Comparison of ENCODE assay signal across 8 mouse cellular contexts in the genomic region with DNA sequence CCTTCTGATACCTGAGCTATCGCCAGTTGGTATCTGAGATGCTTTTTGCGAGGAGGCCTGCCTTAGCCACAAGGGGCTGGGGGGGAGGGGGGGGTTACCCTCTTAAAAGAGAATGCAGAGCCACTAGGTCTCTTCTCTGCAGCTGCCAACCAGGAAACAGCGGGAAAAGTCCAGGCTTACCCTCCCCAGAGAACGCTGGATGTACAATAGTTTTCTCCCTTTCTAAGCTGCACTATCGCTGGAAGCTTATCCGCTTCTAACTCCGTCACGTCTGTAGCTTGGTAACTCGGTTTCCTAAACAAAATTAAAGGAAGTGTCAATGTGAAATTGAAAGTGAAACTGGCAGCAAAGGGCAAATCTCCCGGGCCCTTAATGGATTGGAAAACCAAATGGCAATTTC.
DNase-seq lines count a peak whose midpoint lies in the region; ATAC-seq and TF ChIP-seq lines count a peak whose summit lies in the region.

No protein-coding gene starts in this region.

- H3K4me3 ChIP-seq in forebrain, embryonic 10.5 days: no peak overlapping the region
- no peak overlapping the region for H3K4me3 ChIP-seq in forebrain, embryonic 14.5 days (ENCODE audit: low read depth, low read length)
- H3K4me3 ChIP-seq in embryonic facial prominence, embryonic 15.5 days (replicated peaks): peak overlapping the region; percentile 18; the same call in 1 of the 2 replicates
- peak overlapping the region; percentile 26 for H3K4me3 ChIP-seq in intestine, postnatal 0 days (ENCODE audit: low read depth, low read length)
- peak overlapping the region; percentile 42 for H3K4me3 ChIP-seq in macrophage (ENCODE audit: inconsistent target)

- H3K4me2 ChIP-seq in forebrain, embryonic 14.5 days (ENCODE audit: low read length): no peak overlapping the region
- peak overlapping the region; percentile 34 for H3K4me2 ChIP-seq in embryonic facial prominence, embryonic 15.5 days (replicated peaks)
- peak overlapping the region; percentile 52 for H3K4me2 ChIP-seq in intestine, postnatal 0 days (replicated peaks; ENCODE audit: low read depth)

- DNase-seq in forebrain, embryonic 10.5 days (ENCODE audit: extremely low spot score, low spot score): no peak
- no peak for DNase-seq in forebrain, embryonic 14.5 days (ENCODE audit: low spot score)
- DNase-seq in left cerebral cortex, postnatal 25 days (ENCODE audit: low spot score in 2 of 2): no peak
- no peak for DNase-seq in urinary bladder, adult 18-20 months (ENCODE audit: low spot score in 2 of 2)
- DNase-seq in adrenal gland, postnatal 10 days: no peak

- no peak for ATAC-seq in forebrain, embryonic 14.5 days
- peak; percentile 24; the same call in 1 of the 2 replicates for ATAC-seq in embryonic facial prominence, embryonic 15.5 days (ENCODE audit: insufficient number of reproducible peaks, low FRiP score, low TSS enrichment, low read depth)
- ATAC-seq in intestine, postnatal 0 days: no peak

- H3K79me2 ChIP-seq in macrophage (ENCODE audit: inconsistent target): no peaks in the 10 kb centered on the region

- no peak overlapping the region for H3K9ac ChIP-seq in forebrain, embryonic 14.5 days (ENCODE audit: low read length)
- H3K9ac ChIP-seq in embryonic facial prominence, embryonic 15.5 days: no peak overlapping the region
- 0 out of 2 replicates have a peak overlapping the region, but pooled peaks have one; percentile 7 for H3K9ac ChIP-seq in intestine, postnatal 0 days (ENCODE audit: low read depth, low read length)

- H3K9me3 ChIP-seq in forebrain, embryonic 10.5 days: no peaks in the 10 kb centered on the region
- H3K9me3 ChIP-seq in forebrain, embryonic 14.5 days (replicated peaks; ENCODE audit: control insufficient read depth, low read length): no peaks in the 10 kb centered on the region
- H3K9me3 ChIP-seq in embryonic facial prominence, embryonic 15.5 days (replicated peaks): no peaks in the 10 kb centered on the region
- H3K9me3 ChIP-seq in intestine, postnatal 0 days (ENCODE audit: control insufficient read depth): no peaks in the 10 kb centered on the region

- intact Hi-C loops in left cerebral cortex, postnatal 25 days (cut with DNase I): no loop called here

- peaks cover 5% of the 10 kb centered on the region for H3K4me1 ChIP-seq in forebrain, embryonic 10.5 days
- no peaks in the 10 kb centered on the region for H3K4me1 ChIP-seq in forebrain, embryonic 14.5 days (ENCODE audit: control insufficient read depth, insufficient read depth, low read length)
- H3K4me1 ChIP-seq in embryonic facial prominence, embryonic 15.5 days: peaks cover 8% of the 10 kb centered on the region; the same call in 1 of the 2 replicates
- no peaks in the 10 kb centered on the region for H3K4me1 ChIP-seq in intestine, postnatal 0 days (replicated peaks; ENCODE audit: control insufficient read depth, insufficient read depth, low read length)

- 0 out of 2 replicates have a peak overlapping the region, but pooled peaks have one; percentile 25 for H3K27ac ChIP-seq in forebrain, embryonic 10.5 days
- H3K27ac ChIP-seq in forebrain, embryonic 14.5 days (ENCODE audit: low read depth, low read length): no peak overlapping the region
- H3K27ac ChIP-seq in embryonic facial prominence, embryonic 15.5 days (replicated peaks): no peak overlapping the region
- H3K27ac ChIP-seq in intestine, postnatal 0 days (ENCODE audit: low read depth, low read length): no peak overlapping the region
- H3K27ac ChIP-seq in macrophage: peak overlapping the region; percentile 25; the same call in 1 of the 2 replicates

- no peak for TF ChIP-seq CTCF in intestine, postnatal 0 days (IDR thresholded peaks at IDR 0.05; ENCODE audit: low read depth)

- WGBS in forebrain, embryonic 10.5 days: 69% methylated on average over 10 of the region's 10 CpGs
- 65% methylated on average over 10 of the region's 10 CpGs for WGBS in forebrain, embryonic 14.5 days
- 29% methylated on average over 10 of the region's 10 CpGs for WGBS in embryonic facial prominence, embryonic 15.5 days
- WGBS in intestine, postnatal 0 days: 54% methylated on average over 10 of the region's 10 CpGs
- WGBS in macrophage (ENCODE audit: missing documents): 14% methylated on average over 10 of the region's 10 CpGs

- no peaks in the 10 kb centered on the region for H3K36me3 ChIP-seq in forebrain, embryonic 10.5 days (replicated peaks)
- no peaks in the 10 kb centered on the region for H3K36me3 ChIP-seq in forebrain, embryonic 14.5 days (ENCODE audit: control insufficient read depth, insufficient read depth, low read length)
- no peaks in the 10 kb centered on the region for H3K36me3 ChIP-seq in embryonic facial prominence, embryonic 15.5 days
- no peaks in the 10 kb centered on the region for H3K36me3 ChIP-seq in intestine, postnatal 0 days (ENCODE audit: control insufficient read depth, insufficient read depth)
- no peaks in the 10 kb centered on the region for H3K36me3 ChIP-seq in macrophage (ENCODE audit: inconsistent target)

- no peaks in the 10 kb centered on the region for H3K27me3 ChIP-seq in forebrain, embryonic 10.5 days (ENCODE audit: poor library complexity, severe bottlenecking)
- H3K27me3 ChIP-seq in forebrain, embryonic 14.5 days (replicated peaks; ENCODE audit: control insufficient read depth, insufficient read depth, low read length): no peaks in the 10 kb centered on the region
- H3K27me3 ChIP-seq in embryonic facial prominence, embryonic 15.5 days: no peaks in the 10 kb centered on the region
- H3K27me3 ChIP-seq in intestine, postnatal 0 days (replicated peaks; ENCODE audit: control insufficient read depth, insufficient read depth, low read length): no peaks in the 10 kb centered on the region

Comparison
In these comparisons a context has a peak if more than half of its experiments do, and no peak if none do; other contexts are left out.
1. H3K27ac ChIP-seq: peak in forebrain, embryonic 10.5 days (single experiment) and macrophage (single experiment); none in forebrain, embryonic 14.5 days (single experiment), embryonic facial prominence, embryonic 15.5 days (single experiment) and intestine, postnatal 0 days (single experiment).
2. H3K4me3 ChIP-seq: peak in embryonic facial prominence, embryonic 15.5 days (single experiment), intestine, postnatal 0 days (single experiment) and macrophage (single experiment); none in forebrain, embryonic 10.5 days (single experiment) and forebrain, embryonic 14.5 days (single experiment).